Mouse (Mus musculus): Measurements from ENCODE around the gene Prkag2. TPM values are rescaled to one million over a fixed set of nuclear protein-coding genes. Genes with fewer than 3 reads are reported as not detected.
"Not testable (repeated sequence)": the region's sequence is repeated elsewhere in the genome, so short reads cannot be mapped to it uniquely, and the experiment has no call there.

The Prkag2 gene
- polyA plus RNA-seq, 1 experiment from 2014 or later: 52.2 TPM

- Histone ChIP-seq H3K36me3 (no peaks in the 10 kb centered on the region), H3K4me2 (replicated peaks) (no peak overlapping the region), H3K4me1 (replicated peaks) (0 out of 2 replicates have a peak, but pooled peaks cover 3% of the 10 kb centered on the region), H3K27me3 (replicated peaks) (no peaks in the 10 kb centered on the region), H3K9me3 (no peaks in the 10 kb centered on the region), H3K9ac (no peak overlapping the region), H3K27ac (no peak overlapping the region), H3K4me3 (replicated peaks) (no peak overlapping the region)
- no peak for ATAC-seq
- WGBS: 76% methylated on average over 5 of the region's 5 CpGs
These were observed 266.0 kb downstream of the Prkag2 start for GRCm38 (mm10) chr5:24834491-24834890.

GRCm38 (mm10) chr5:24831912-24832311 lies 268.5 kb downstream of the Prkag2 start:
- no peak overlapping the region for H3K4me2 ChIP-seq (replicated peaks)
- H3K9ac ChIP-seq: no peak overlapping the region
- 81% methylated on average over 3 of the region's 3 CpGs for WGBS
- H3K27ac ChIP-seq: no peak overlapping the region
- H3K4me3 ChIP-seq (replicated peaks): no peak overlapping the region
- no peaks in the 10 kb centered on the region for H3K9me3 ChIP-seq
- H3K4me1 ChIP-seq (replicated peaks): peaks cover 4% of the 10 kb centered on the region; the same call in 1 of the 2 replicates
- no peaks in the 10 kb centered on the region for H3K27me3 ChIP-seq (replicated peaks)
- H3K36me3 ChIP-seq: no peaks in the 10 kb centered on the region
- no peak for ATAC-seq

DNA sequence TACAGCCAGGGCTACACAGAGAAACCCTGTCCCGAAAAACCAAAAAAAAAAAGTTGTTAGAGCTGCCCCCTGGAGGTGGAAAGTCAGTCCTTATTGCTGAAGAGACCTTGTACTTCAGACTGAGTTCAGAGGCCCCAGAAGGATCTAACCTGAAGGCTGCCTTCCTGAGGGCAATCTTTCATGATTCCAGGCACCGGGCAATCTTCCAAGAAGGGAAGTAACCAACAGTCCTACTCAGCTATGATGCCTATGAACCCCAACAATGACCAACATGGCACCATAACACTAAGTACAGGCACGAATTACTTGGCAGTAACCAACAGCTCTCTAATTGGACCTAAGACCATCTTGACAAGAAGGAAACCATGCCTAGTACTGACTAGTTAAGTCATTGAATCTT lies 272.0 kb downstream of the Prkag2 start:
- no peak for ATAC-seq

DNA sequence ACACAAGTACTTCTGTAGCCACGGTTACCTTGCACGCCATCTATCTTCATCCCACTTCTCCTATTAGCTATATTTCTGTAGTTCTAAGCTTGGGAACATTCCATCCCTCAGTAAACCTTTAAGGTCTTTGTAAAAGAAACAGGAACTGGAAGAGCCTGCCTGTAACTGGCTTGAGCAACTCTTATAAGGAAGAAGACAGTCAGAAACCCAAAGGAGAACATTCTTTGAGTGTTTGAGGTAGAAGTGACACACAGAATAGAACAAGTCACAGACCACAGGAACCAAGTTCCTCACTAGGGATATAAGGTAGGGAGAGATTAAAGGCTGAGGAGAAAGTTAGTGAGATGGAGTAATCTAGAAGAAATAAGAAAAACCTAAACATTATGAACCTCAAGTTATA lies 273.3 kb downstream of the Prkag2 start:
- 80% methylated on average over 2 of the region's 2 CpGs for WGBS
- Histone ChIP-seq H3K4me3 (replicated peaks) (no peak overlapping the region), H3K4me1 (replicated peaks) (peaks cover 11% of the 10 kb centered on the region), H3K27ac (no peak overlapping the region), H3K27me3 (replicated peaks) (no peaks in the 10 kb centered on the region), H3K4me2 (replicated peaks) (no peak overlapping the region), H3K9me3 (no peaks in the 10 kb centered on the region), H3K9ac (no peak overlapping the region), H3K36me3 (no peaks in the 10 kb centered on the region)
- no peak for ATAC-seq

More for the DNA sequence above, 272.0 kb downstream of the Prkag2 start:
- Histone ChIP-seq H3K36me3 (no peaks in the 10 kb centered on the region), H3K4me1 (replicated peaks) (peaks cover 11% of the 10 kb centered on the region), H3K27ac (no peak overlapping the region), H3K9ac (no peak overlapping the region), H3K4me3 (replicated peaks) (no peak overlapping the region), H3K27me3 (replicated peaks) (no peaks in the 10 kb centered on the region), H3K9me3 (no peaks in the 10 kb centered on the region), H3K4me2 (replicated peaks) (no peak overlapping the region)
- 87% methylated on average over 3 of the region's 3 CpGs for WGBS

GRCm38 (mm10) chr5:24826056-24826770 lies 274.2 kb downstream of the Prkag2 start:
- H3K36me3 ChIP-seq: no peaks in the 10 kb centered on the region
- no peaks in the 10 kb centered on the region for H3K27me3 ChIP-seq (replicated peaks)
- H3K9me3 ChIP-seq: no peaks in the 10 kb centered on the region
- H3K9ac ChIP-seq: no peak overlapping the region
- peaks cover 15% of the 10 kb centered on the region for H3K4me1 ChIP-seq (replicated peaks)
- 71% methylated on average over 9 of the region's 9 CpGs for WGBS
- H3K4me3 ChIP-seq (replicated peaks): no peak overlapping the region
- H3K4me2 ChIP-seq (replicated peaks): no peak overlapping the region
- ATAC-seq: peak; percentile 39; the same call in 1 of the 2 replicates
- no peak overlapping the region for H3K27ac ChIP-seq

- Histone ChIP-seq H3K36me3 (no peaks in the 10 kb centered on the region), H3K27ac (no peak overlapping the region), H3K27me3 (replicated peaks) (no peaks in the 10 kb centered on the region), H3K4me3 (replicated peaks) (no peak overlapping the region), H3K9ac (no peak overlapping the region), H3K4me1 (replicated peaks) (peaks cover 17% of the 10 kb centered on the region), H3K9me3 (no peaks in the 10 kb centered on the region), H3K4me2 (replicated peaks) (no peak overlapping the region)
- 72% methylated on average over 4 of the region's 4 CpGs for WGBS
- peak; percentile 16; the same call in 1 of the 2 replicates for ATAC-seq
These were observed 274.9 kb downstream of the Prkag2 start for GRCm38 (mm10) chr5:24825365-24826055.

- no peak for ATAC-seq
- Histone ChIP-seq H3K27ac (no peak overlapping the region), H3K4me2 (replicated peaks) (no peak overlapping the region), H3K9me3 (no peaks in the 10 kb centered on the region), H3K4me1 (replicated peaks) (peaks cover 17% of the 10 kb centered on the region), H3K27me3 (replicated peaks) (no peaks in the 10 kb centered on the region), H3K9ac (no peak overlapping the region), H3K36me3 (no peaks in the 10 kb centered on the region), H3K4me3 (replicated peaks) (no peak overlapping the region)
- WGBS: 83% methylated on average over 6 of the region's 6 CpGs
These were observed 276.5 kb downstream of the Prkag2 start for GRCm38 (mm10) chr5:24823864-24824405.

GRCm38 (mm10) chr5:24822781-24823180 lies 277.7 kb downstream of the Prkag2 start:
- 72% methylated on average over 3 of the region's 3 CpGs for WGBS
- no peak for ATAC-seq
- Histone ChIP-seq H3K9me3 (no peaks in the 10 kb centered on the region), H3K27me3 (replicated peaks) (no peaks in the 10 kb centered on the region), H3K4me3 (replicated peaks) (no peak overlapping the region), H3K36me3 (no peaks in the 10 kb centered on the region), H3K4me2 (replicated peaks) (no peak overlapping the region), H3K9ac (no peak overlapping the region), H3K4me1 (replicated peaks) (peaks cover 17% of the 10 kb centered on the region), H3K27ac (no peak overlapping the region)

DNA sequence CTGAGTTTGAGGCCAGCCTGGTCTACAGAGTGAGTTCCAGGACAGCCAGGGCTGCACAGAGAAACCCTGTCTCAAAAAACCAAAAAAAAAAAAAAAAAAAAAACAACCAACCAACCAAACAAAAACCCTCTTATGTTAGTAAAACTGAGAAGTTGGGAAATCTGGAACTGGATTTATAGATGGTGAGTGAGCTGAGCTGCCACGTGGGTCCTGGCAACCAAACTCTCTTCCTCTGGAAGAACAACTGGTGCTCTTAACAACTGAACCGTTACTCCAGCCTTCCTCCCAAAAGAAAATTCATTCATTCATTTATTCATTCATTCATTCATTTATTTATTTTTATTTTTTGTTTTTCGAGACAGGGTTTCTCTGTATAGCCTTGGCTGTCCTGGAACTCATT lies 278.2 kb downstream of the Prkag2 start:
- not testable (repeated sequence) for H3K27ac ChIP-seq; H3K9ac ChIP-seq; H3K27me3 ChIP-seq (replicated peaks); H3K4me3 ChIP-seq (replicated peaks); ATAC-seq; H3K36me3 ChIP-seq; H3K9me3 ChIP-seq; H3K4me2 ChIP-seq (replicated peaks)
- 74% methylated on average over 3 of the region's 3 CpGs for whole genome bisulfite sequencing
- peaks cover 17% of the 10 kb centered on the region for H3K4me1 ChIP-seq (replicated peaks)

DNA sequence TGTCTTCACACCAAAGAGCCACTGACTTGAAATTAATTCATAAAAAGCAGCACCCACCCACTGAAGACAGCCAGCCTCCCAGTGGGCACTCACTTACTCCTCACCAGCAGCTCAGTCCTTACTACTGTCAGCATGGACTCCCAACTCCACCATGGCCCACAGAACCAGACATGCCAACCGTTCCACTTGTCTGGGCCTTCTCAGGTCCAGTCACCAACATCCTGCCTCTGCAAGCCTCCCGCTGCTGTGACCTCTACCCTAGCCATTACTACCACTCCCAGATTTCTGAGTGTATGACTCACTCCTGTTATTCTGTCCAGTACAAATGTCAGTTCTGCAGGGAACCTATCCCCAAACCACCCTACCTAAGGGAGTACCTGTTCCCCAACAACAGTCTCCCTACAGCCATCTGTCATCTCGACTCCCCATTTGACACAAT lies 279.0 kb downstream of the Prkag2 start:
- Histone ChIP-seq H3K36me3 (peaks cover 6% of the 10 kb centered on the region), H3K9me3 (no peaks in the 10 kb centered on the region), H3K4me3 (replicated peaks) (no peak overlapping the region), H3K27me3 (replicated peaks) (no peaks in the 10 kb centered on the region), H3K4me1 (replicated peaks) (peaks cover 13% of the 10 kb centered on the region), H3K9ac (no peak overlapping the region), H3K4me2 (replicated peaks) (no peak overlapping the region), H3K27ac (peak overlapping the region; percentile 60)
- 66% methylated on average over 3 of the region's 3 CpGs for WGBS
- peak; percentile 51 for ATAC-seq

DNA sequence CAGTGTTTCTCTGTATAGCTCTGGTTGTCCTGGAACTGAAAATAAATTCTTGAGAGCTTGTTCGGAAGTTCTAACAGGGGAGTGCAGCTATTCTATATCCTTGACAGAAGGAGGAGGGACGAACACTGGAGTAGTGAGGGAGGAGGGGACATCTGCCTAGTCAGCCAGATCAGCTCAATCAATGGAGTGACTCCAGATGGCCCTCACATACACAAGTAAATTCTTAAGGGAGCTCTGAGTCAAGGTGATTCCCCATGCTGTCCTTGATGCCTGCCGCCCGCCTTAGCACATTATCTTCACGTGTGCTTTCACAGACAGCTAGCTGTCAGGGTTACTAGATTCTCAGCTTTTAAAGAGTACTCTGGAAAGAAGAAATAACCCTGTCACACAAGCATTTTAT lies 279.8 kb downstream of the Prkag2 start:
- Histone ChIP-seq H3K9ac (no peak overlapping the region), H3K4me1 (replicated peaks) (peaks cover 13% of the 10 kb centered on the region), H3K36me3 (peaks cover 8% of the 10 kb centered on the region), H3K4me3 (replicated peaks) (no peak overlapping the region), H3K9me3 (no peaks in the 10 kb centered on the region), H3K27me3 (replicated peaks) (no peaks in the 10 kb centered on the region), H3K4me2 (replicated peaks) (no peak overlapping the region), H3K27ac (no peak overlapping the region)
- 65% methylated on average over 5 of the region's 5 CpGs for WGBS
- ATAC-seq: no peak

- no peak overlapping the region for H3K4me3 ChIP-seq (replicated peaks)
- peaks cover 8% of the 10 kb centered on the region for H3K4me1 ChIP-seq (replicated peaks)
- no peak overlapping the region for H3K27ac ChIP-seq
- no peak overlapping the region for H3K4me2 ChIP-seq (replicated peaks)
- no peaks in the 10 kb centered on the region for H3K27me3 ChIP-seq (replicated peaks)
- no peaks in the 10 kb centered on the region for H3K9me3 ChIP-seq
- WGBS: 83% methylated on average over 4 of the region's 4 CpGs
- no peak overlapping the region for H3K9ac ChIP-seq
- peaks cover 11% of the 10 kb centered on the region for H3K36me3 ChIP-seq
- ATAC-seq: no peak
These were observed 283.3 kb downstream of the Prkag2 start for GRCm38 (mm10) chr5:24817191-24817590.
